Mouse (Mus musculus): ENCODE data around the gene Tlk1. TPM values are rescaled to one million over a fixed set of nuclear protein-coding genes. Genes with fewer than 3 reads are reported as not detected.

Gene Tlk1
- polyA plus RNA-seq, 1 experiment from 2014 or later: 46.8 TPM

- H3K4me1 ChIP-seq (ENCODE audit: control insufficient read depth, insufficient read depth, low read length): no peaks in the 10 kb centered on the region
- no peak overlapping the region for H3K4me3 ChIP-seq (ENCODE audit: low read depth, low read length)
- ATAC-seq (replicated peaks; ENCODE audit: insufficient number of reproducible peaks, low FRiP score, low TSS enrichment, low read depth) (no peak), DNase-seq (ENCODE audit: low spot score) (no peak)
- WGBS: 83% methylated on average over 5 of the region's 5 CpGs
- no peak overlapping the region for H3K4me2 ChIP-seq (ENCODE audit: low read depth, low read length)
- no peaks in the 10 kb centered on the region for H3K36me3 ChIP-seq (replicated peaks; ENCODE audit: control insufficient read depth, insufficient read depth, low read depth, low read length)
- no peaks in the 10 kb centered on the region for H3K9me3 ChIP-seq (replicated peaks; ENCODE audit: control insufficient read depth, low read length)
- no peaks in the 10 kb centered on the region for H3K27me3 ChIP-seq (ENCODE audit: control insufficient read depth, insufficient read depth, low read length)
- no peak overlapping the region for H3K27ac ChIP-seq (replicated peaks; ENCODE audit: low read depth, low read length)
- no peak overlapping the region for H3K9ac ChIP-seq (replicated peaks; ENCODE audit: low read length)
Measured at GRCm38 (mm10) chr2:70829946-70830610, 4.5 kb upstream of the Tlk1 start.

- ATAC-seq (replicated peaks; ENCODE audit: insufficient number of reproducible peaks, low FRiP score, low TSS enrichment, low read depth): no peak
- H3K4me3 ChIP-seq (ENCODE audit: low read depth, low read length): no peak overlapping the region
- H3K9me3 ChIP-seq (replicated peaks; ENCODE audit: control insufficient read depth, low read length): no peaks in the 10 kb centered on the region
- H3K4me1 ChIP-seq (ENCODE audit: control insufficient read depth, insufficient read depth, low read length): no peaks in the 10 kb centered on the region
- no peak for DNase-seq (ENCODE audit: low spot score)
- H3K9ac ChIP-seq (replicated peaks; ENCODE audit: low read length): no peak overlapping the region
- 85% methylated on average over 8 of the region's 8 CpGs for WGBS
- H3K4me2 ChIP-seq (ENCODE audit: low read depth, low read length): no peak overlapping the region
- H3K27me3 ChIP-seq (ENCODE audit: control insufficient read depth, insufficient read depth, low read length): no peaks in the 10 kb centered on the region
- no peak overlapping the region for H3K27ac ChIP-seq (replicated peaks; ENCODE audit: low read depth, low read length)
- no peaks in the 10 kb centered on the region for H3K36me3 ChIP-seq (replicated peaks; ENCODE audit: control insufficient read depth, insufficient read depth, low read depth, low read length)
Measured at GRCm38 (mm10) chr2:70827780-70828179, 2.3 kb upstream of the Tlk1 start.

GRCm38 (mm10) chr2:70826436-70827230 is 1.1 kb upstream of the Tlk1 start:
- Histone ChIP-seq H3K9ac (replicated peaks; ENCODE audit: low read length) (no peak overlapping the region), H3K36me3 (replicated peaks; ENCODE audit: control insufficient read depth, insufficient read depth, low read depth, low read length) (no peaks in the 10 kb centered on the region), H3K4me2 (ENCODE audit: low read depth, low read length) (no peak overlapping the region), H3K9me3 (replicated peaks; ENCODE audit: control insufficient read depth, low read length) (no peaks in the 10 kb centered on the region), H3K27ac (replicated peaks; ENCODE audit: low read depth, low read length) (no peak overlapping the region), H3K27me3 (ENCODE audit: control insufficient read depth, insufficient read depth, low read length) (no peaks in the 10 kb centered on the region), H3K4me3 (ENCODE audit: low read depth, low read length) (no peak overlapping the region), H3K4me1 (ENCODE audit: control insufficient read depth, insufficient read depth, low read length) (no peaks in the 10 kb centered on the region)
- DNase-seq (ENCODE audit: low spot score): no peak
- ATAC-seq (replicated peaks; ENCODE audit: insufficient number of reproducible peaks, low FRiP score, low TSS enrichment, low read depth): no peak
- WGBS: 82% methylated on average over 8 of the region's 8 CpGs

- Histone ChIP-seq H3K4me2 (ENCODE audit: low read depth, low read length) (peak overlapping the region; percentile 60), H3K36me3 (replicated peaks; ENCODE audit: control insufficient read depth, insufficient read depth, low read depth, low read length) (no peaks in the 10 kb centered on the region), H3K4me1 (ENCODE audit: control insufficient read depth, insufficient read depth, low read length) (no peaks in the 10 kb centered on the region), H3K9me3 (replicated peaks; ENCODE audit: control insufficient read depth, low read length) (no peaks in the 10 kb centered on the region), H3K4me3 (ENCODE audit: low read depth, low read length) (peak overlapping the region; percentile 90), H3K27ac (replicated peaks; ENCODE audit: low read depth, low read length) (peak overlapping the region; percentile 100), H3K9ac (replicated peaks; ENCODE audit: low read length) (peak overlapping the region; percentile 99), H3K27me3 (ENCODE audit: control insufficient read depth, insufficient read depth, low read length) (no peaks in the 10 kb centered on the region)
- WGBS: under 1% methylated on average over 39 of the region's 59 CpGs
- DNase-seq (ENCODE audit: low spot score) (peak; percentile 73), ATAC-seq (replicated peaks; ENCODE audit: insufficient number of reproducible peaks, low FRiP score, low TSS enrichment, low read depth) (peak; percentile 86)
Measured at GRCm38 (mm10) chr2:70824838-70825370, 624 bp downstream of the Tlk1 start.

- H3K27ac ChIP-seq (replicated peaks; ENCODE audit: low read depth, low read length): peak overlapping the region; percentile 100
- H3K4me3 ChIP-seq (ENCODE audit: low read depth, low read length): peak overlapping the region; percentile 90
- no peaks in the 10 kb centered on the region for H3K4me1 ChIP-seq (ENCODE audit: control insufficient read depth, insufficient read depth, low read length)
- ATAC-seq (replicated peaks; ENCODE audit: insufficient number of reproducible peaks, low FRiP score, low TSS enrichment, low read depth) (no peak), DNase-seq (ENCODE audit: low spot score) (peak; percentile 56)
- WGBS: 2% methylated on average over 27 of the region's 27 CpGs
- no peaks in the 10 kb centered on the region for H3K36me3 ChIP-seq (replicated peaks; ENCODE audit: control insufficient read depth, insufficient read depth, low read depth, low read length)
- H3K4me2 ChIP-seq (ENCODE audit: low read depth, low read length): peak overlapping the region; percentile 60
- no peaks in the 10 kb centered on the region for H3K27me3 ChIP-seq (ENCODE audit: control insufficient read depth, insufficient read depth, low read length)
- H3K9me3 ChIP-seq (replicated peaks; ENCODE audit: control insufficient read depth, low read length): no peaks in the 10 kb centered on the region
- H3K9ac ChIP-seq (replicated peaks; ENCODE audit: low read length): peak overlapping the region; percentile 99
Measured at GRCm38 (mm10) chr2:70823926-70824800, 1.4 kb downstream of the Tlk1 start.

- H3K4me3 ChIP-seq (ENCODE audit: low read depth, low read length): peak overlapping the region; percentile 90; the same call in 1 of the 2 replicates
- no peaks in the 10 kb centered on the region for H3K9me3 ChIP-seq (replicated peaks; ENCODE audit: control insufficient read depth, low read length)
- DNase-seq (ENCODE audit: low spot score) (no peak), ATAC-seq (replicated peaks; ENCODE audit: insufficient number of reproducible peaks, low FRiP score, low TSS enrichment, low read depth) (no peak)
- no peaks in the 10 kb centered on the region for H3K4me1 ChIP-seq (ENCODE audit: control insufficient read depth, insufficient read depth, low read length)
- H3K4me2 ChIP-seq (ENCODE audit: low read depth, low read length): peak overlapping the region; percentile 32; the same call in 1 of the 2 replicates
- no peaks in the 10 kb centered on the region for H3K36me3 ChIP-seq (replicated peaks; ENCODE audit: control insufficient read depth, insufficient read depth, low read depth, low read length)
- WGBS: 49% methylated on average over 5 of the region's 5 CpGs
- no peak overlapping the region for H3K27ac ChIP-seq (replicated peaks; ENCODE audit: low read depth, low read length)
- no peaks in the 10 kb centered on the region for H3K27me3 ChIP-seq (ENCODE audit: control insufficient read depth, insufficient read depth, low read length)
- no peak overlapping the region for H3K9ac ChIP-seq (replicated peaks; ENCODE audit: low read length)
Measured at GRCm38 (mm10) chr2:70823434-70823833, 2.1 kb downstream of the Tlk1 start.

GRCm38 (mm10) chr2:70816939-70817338 is 8.6 kb downstream of the Tlk1 start:
- H3K4me3 ChIP-seq (ENCODE audit: low read depth, low read length): no peak overlapping the region
- WGBS: 62% methylated on average over 3 of the region's 3 CpGs

More at GRCm38 (mm10) chr2:70816939-70817338, 8.6 kb downstream of the Tlk1 start:
- no peaks in the 10 kb centered on the region for H3K36me3 ChIP-seq (replicated peaks; ENCODE audit: control insufficient read depth, insufficient read depth, low read depth, low read length)
- H3K9me3 ChIP-seq (replicated peaks; ENCODE audit: control insufficient read depth, low read length): no peaks in the 10 kb centered on the region
- no peak for DNase-seq (ENCODE audit: low spot score)
- H3K27ac ChIP-seq (replicated peaks; ENCODE audit: low read depth, low read length): no peak overlapping the region
- no peak overlapping the region for H3K4me2 ChIP-seq (ENCODE audit: low read depth, low read length)
- no peaks in the 10 kb centered on the region for H3K4me1 ChIP-seq (ENCODE audit: control insufficient read depth, insufficient read depth, low read length)
- no peaks in the 10 kb centered on the region for H3K27me3 ChIP-seq (ENCODE audit: control insufficient read depth, insufficient read depth, low read length)
- ATAC-seq (replicated peaks; ENCODE audit: insufficient number of reproducible peaks, low FRiP score, low TSS enrichment, low read depth): no peak
- no peak overlapping the region for H3K9ac ChIP-seq (replicated peaks; ENCODE audit: low read length)

Data from embryonic facial prominence, embryonic 11.5 days (tissue).